Mouse (Mus musculus): ENCODE results near the gene Ptprn2. TPM values are rescaled to one million over a fixed set of nuclear protein-coding genes. Genes with fewer than 3 reads are reported as not detected.

The Ptprn2 gene
- polyA plus RNA-seq, 1 experiment from 2014 or later = 0.15 TPM

GRCm38 (mm10) chr12:116594866-116595610 lies 109.5 kb downstream of the Ptprn2 start:
- Histone ChIP-seq H3K36me3 (no peaks in the 10 kb centered on the region), H3K27me3 (replicated peaks) (no peaks in the 10 kb centered on the region), H3K27ac (replicated peaks) (no peak overlapping the region), H3K9ac (no peak overlapping the region), H3K4me3 (no peak overlapping the region), H3K4me1 (peaks cover 5% of the 10 kb centered on the region; the same call in 1 of the 2 replicates), H3K9me3 (no peaks in the 10 kb centered on the region), H3K4me2 (no peak overlapping the region)
- ATAC-seq (ENCODE audit: extremely low read depth, insufficient number of reproducible peaks, low FRiP score, low TSS enrichment) = no peak
- WGBS = 84% methylated on average over 7 of the region's 7 CpGs

GRCm38 (mm10) chr12:116595727-116596126 lies 110.2 kb downstream of the Ptprn2 start:
- WGBS = 79% methylated on average over 4 of the region's 4 CpGs
- Histone ChIP-seq H3K4me3 (no peak overlapping the region), H3K4me1 (peaks cover 5% of the 10 kb centered on the region; the same call in 1 of the 2 replicates), H3K4me2 (no peak overlapping the region), H3K27me3 (replicated peaks) (no peaks in the 10 kb centered on the region), H3K36me3 (no peaks in the 10 kb centered on the region), H3K27ac (replicated peaks) (no peak overlapping the region), H3K9me3 (no peaks in the 10 kb centered on the region), H3K9ac (no peak overlapping the region)
- no peak for ATAC-seq (ENCODE audit: extremely low read depth, insufficient number of reproducible peaks, low FRiP score, low TSS enrichment)

GRCm38 (mm10) chr12:116596993-116597392 lies 111.5 kb downstream of the Ptprn2 start:
- H3K4me3 ChIP-seq = no peak overlapping the region
- no peak overlapping the region for H3K9ac ChIP-seq
- 84% methylated on average over 20 of the region's 20 CpGs for WGBS
- H3K36me3 ChIP-seq = no peaks in the 10 kb centered on the region
- ATAC-seq (ENCODE audit: extremely low read depth, insufficient number of reproducible peaks, low FRiP score, low TSS enrichment) = no peak
- peaks cover 5% of the 10 kb centered on the region; the same call in 1 of the 2 replicates for H3K4me1 ChIP-seq
- no peaks in the 10 kb centered on the region for H3K9me3 ChIP-seq
- no peaks in the 10 kb centered on the region for H3K27me3 ChIP-seq (replicated peaks)
- no peak overlapping the region for H3K4me2 ChIP-seq
- H3K27ac ChIP-seq (replicated peaks) = no peak overlapping the region

- Histone ChIP-seq H3K4me1 (peaks cover 5% of the 10 kb centered on the region; the same call in 1 of the 2 replicates), H3K4me3 (no peak overlapping the region), H3K4me2 (no peak overlapping the region), H3K9ac (no peak overlapping the region), H3K36me3 (no peaks in the 10 kb centered on the region), H3K9me3 (no peaks in the 10 kb centered on the region), H3K27ac (replicated peaks) (no peak overlapping the region), H3K27me3 (replicated peaks) (no peaks in the 10 kb centered on the region)
- ATAC-seq (ENCODE audit: extremely low read depth, insufficient number of reproducible peaks, low FRiP score, low TSS enrichment) = no peak
- WGBS = 65% methylated on average over 5 of the region's 5 CpGs
These were observed 112.2 kb downstream of the Ptprn2 start for GRCm38 (mm10) chr12:116597670-116598069.

GRCm38 (mm10) chr12:116598123-116599005 lies 112.8 kb downstream of the Ptprn2 start:
- Histone ChIP-seq H3K27ac (replicated peaks) (no peak overlapping the region), H3K9ac (no peak overlapping the region), H3K4me3 (no peak overlapping the region), H3K27me3 (replicated peaks) (no peaks in the 10 kb centered on the region), H3K4me1 (peaks cover 5% of the 10 kb centered on the region; the same call in 1 of the 2 replicates), H3K9me3 (no peaks in the 10 kb centered on the region), H3K36me3 (no peaks in the 10 kb centered on the region), H3K4me2 (no peak overlapping the region)
- 52% methylated on average over 8 of the region's 8 CpGs for WGBS
- no peak for ATAC-seq (ENCODE audit: extremely low read depth, insufficient number of reproducible peaks, low FRiP score, low TSS enrichment)

GRCm38 (mm10) chr12:116599537-116599936 lies 114.0 kb downstream of the Ptprn2 start:
- H3K4me1 ChIP-seq = peaks cover 5% of the 10 kb centered on the region; the same call in 1 of the 2 replicates

GRCm38 (mm10) chr12:116600054-116600453 lies 114.5 kb downstream of the Ptprn2 start:
- no peaks in the 10 kb centered on the region for H3K9me3 ChIP-seq
- H3K36me3 ChIP-seq = no peaks in the 10 kb centered on the region
- H3K27me3 ChIP-seq (replicated peaks) = no peaks in the 10 kb centered on the region
- H3K4me1 ChIP-seq = peaks cover 5% of the 10 kb centered on the region; the same call in 1 of the 2 replicates
- ATAC-seq (ENCODE audit: extremely low read depth, insufficient number of reproducible peaks, low FRiP score, low TSS enrichment) = no peak
- H3K9ac ChIP-seq = no peak overlapping the region
- no peak overlapping the region for H3K4me2 ChIP-seq
- no peak overlapping the region for H3K4me3 ChIP-seq
- 72% methylated on average over 6 of the region's 6 CpGs for WGBS
- no peak overlapping the region for H3K27ac ChIP-seq (replicated peaks)

More at GRCm38 (mm10) chr12:116599537-116599936, 114.0 kb downstream of the Ptprn2 start:
- 74% methylated on average over 1 of the region's 1 CpGs for WGBS
- no peak overlapping the region for H3K27ac ChIP-seq (replicated peaks)
- H3K9me3 ChIP-seq = no peaks in the 10 kb centered on the region
- no peak overlapping the region for H3K9ac ChIP-seq
- no peak for ATAC-seq (ENCODE audit: extremely low read depth, insufficient number of reproducible peaks, low FRiP score, low TSS enrichment)
- no peaks in the 10 kb centered on the region for H3K27me3 ChIP-seq (replicated peaks)
- H3K4me2 ChIP-seq = no peak overlapping the region
- no peak overlapping the region for H3K4me3 ChIP-seq
- H3K36me3 ChIP-seq = no peaks in the 10 kb centered on the region

GRCm38 (mm10) chr12:116601395-116601794 lies 115.9 kb downstream of the Ptprn2 start:
- H3K9me3 ChIP-seq = no peaks in the 10 kb centered on the region
- H3K9ac ChIP-seq = no peak overlapping the region
- H3K36me3 ChIP-seq = no peaks in the 10 kb centered on the region
- H3K27ac ChIP-seq (replicated peaks) = no peak overlapping the region
- no peak for ATAC-seq (ENCODE audit: extremely low read depth, insufficient number of reproducible peaks, low FRiP score, low TSS enrichment)
- no peak overlapping the region for H3K4me3 ChIP-seq
- H3K27me3 ChIP-seq (replicated peaks) = no peaks in the 10 kb centered on the region
- H3K4me1 ChIP-seq = peaks cover 5% of the 10 kb centered on the region; the same call in 1 of the 2 replicates
- no peak overlapping the region for H3K4me2 ChIP-seq
- 76% methylated on average over 3 of the region's 3 CpGs for WGBS

- WGBS = 80% methylated on average over 5 of the region's 5 CpGs
- no peak for ATAC-seq (ENCODE audit: extremely low read depth, insufficient number of reproducible peaks, low FRiP score, low TSS enrichment)
- Histone ChIP-seq H3K9me3 (no peaks in the 10 kb centered on the region), H3K27ac (replicated peaks) (no peak overlapping the region), H3K4me3 (no peak overlapping the region), H3K4me1 (peaks cover 5% of the 10 kb centered on the region; the same call in 1 of the 2 replicates), H3K9ac (no peak overlapping the region), H3K36me3 (no peaks in the 10 kb centered on the region), H3K27me3 (replicated peaks) (no peaks in the 10 kb centered on the region), H3K4me2 (no peak overlapping the region)
These were observed 116.4 kb downstream of the Ptprn2 start for GRCm38 (mm10) chr12:116601921-116602320.

GRCm38 (mm10) chr12:116608598-116608997 lies 123.1 kb downstream of the Ptprn2 start:
- H3K36me3 ChIP-seq = no peaks in the 10 kb centered on the region
- WGBS = 80% methylated on average over 6 of the region's 6 CpGs
- H3K27me3 ChIP-seq (replicated peaks) = no peaks in the 10 kb centered on the region
- ATAC-seq (ENCODE audit: extremely low read depth, insufficient number of reproducible peaks, low FRiP score, low TSS enrichment) = no peak
- H3K4me1 ChIP-seq = no peaks in the 10 kb centered on the region
- H3K9ac ChIP-seq = no peak overlapping the region
- no peak overlapping the region for H3K4me3 ChIP-seq
- H3K4me2 ChIP-seq = no peak overlapping the region
- H3K27ac ChIP-seq (replicated peaks) = no peak overlapping the region
- no peaks in the 10 kb centered on the region for H3K9me3 ChIP-seq

GRCm38 (mm10) chr12:116619868-116620267 lies 134.3 kb downstream of the Ptprn2 start:
- no peak for ATAC-seq (ENCODE audit: extremely low read depth, insufficient number of reproducible peaks, low FRiP score, low TSS enrichment)
- H3K36me3 ChIP-seq = no peaks in the 10 kb centered on the region
- no peak overlapping the region for H3K9ac ChIP-seq
- no peak overlapping the region for H3K4me3 ChIP-seq
- no peaks in the 10 kb centered on the region for H3K4me1 ChIP-seq
- H3K27ac ChIP-seq (replicated peaks) = no peak overlapping the region
- H3K9me3 ChIP-seq = no peaks in the 10 kb centered on the region
- WGBS = 38% methylated on average over 5 of the region's 5 CpGs
- H3K27me3 ChIP-seq (replicated peaks) = peaks cover 29% of the 10 kb centered on the region
- peak overlapping the region; percentile 28; the same call in 1 of the 2 replicates for H3K4me2 ChIP-seq
